Mouse (Mus musculus) brain, embryonic 14.5 days (tissue): ENCODE measurements at regions not wholly inside any gene's neighbourhood (a gene's known extent, or its start where the extent isn't known, plus 50 kb on each side); places are given as distances from the start of the nearest gene placed in this dataset.

Experiments
- CTCF ChIP-seq: fragments of 200-500 bp; IDR thresholded peaks from 2 replicates; pipeline ENCODE4 v1.5.1; 2012; ENCODE audit warnings: inconsistent platforms, mild to moderate bottlenecking, moderate library complexity, borderline replicate concordance; ENCODE audit not compliant: insufficient read depth, insufficient read length; ENCODE audit errors: extremely low read depth
- POLR2A ChIP-seq: fragments of 200-500 bp; IDR thresholded peaks from 2 replicates; pipeline ENCODE4 v1.6.1; 2012; ENCODE audit warnings: mild to moderate bottlenecking, inconsistent platforms, borderline replicate concordance; ENCODE audit not compliant: poor library complexity, insufficient read depth, insufficient read length, severe bottlenecking; ENCODE audit errors: extremely low read depth

DNA sequence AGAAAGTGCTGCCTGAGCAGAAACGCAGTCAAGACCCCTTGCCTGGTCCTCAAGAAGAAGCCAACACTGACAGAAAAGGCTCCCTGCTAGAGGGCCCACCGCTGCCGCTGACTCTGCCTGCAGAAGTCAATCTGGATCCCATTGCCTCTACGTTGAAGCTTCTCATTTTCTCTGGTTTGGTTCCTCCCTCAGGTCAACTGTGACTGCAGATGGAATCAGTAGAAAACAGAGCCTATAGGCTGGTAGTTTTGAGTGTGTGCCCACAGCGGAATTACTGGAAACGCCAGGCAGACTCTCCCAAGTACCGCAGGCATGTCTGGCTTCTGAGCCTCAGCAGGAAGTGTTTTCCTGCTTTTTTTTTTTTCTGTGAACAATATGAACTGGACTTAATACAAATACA is 98.5 kb downstream of the Thbs2 start:
- TF ChIP-seq POLR2A (no peak), CTCF (no peak)
